Mouse (Mus musculus) embryonic fibroblast, embryonic 13.5 days (primary cell): Measurements from ENCODE around the gene Itgb8.

ENCODE experiments used
- CTCF ChIP-seq: IDR thresholded peaks from 2 replicates; pipeline ENCODE4 v1.5.1; 2011; ENCODE audit warnings: mild to moderate bottlenecking, control low read depth, low read length, moderate library complexity, borderline replicate concordance; ENCODE audit not compliant: insufficient read depth
- POLR2A ChIP-seq: IDR thresholded peaks from 2 replicates; pipeline ENCODE4 v1.6.1; 2011; ENCODE audit warnings: low read depth, mild to moderate bottlenecking, control low read depth, low read length, moderate library complexity

GRCm38 (mm10) chr12:119217700-119218265 is 20.8 kb downstream of the Itgb8 start:
- TF ChIP-seq CTCF (no peak), POLR2A (no peak)
